Mouse (Mus musculus) neutrophil, adult 59 days (primary cell): ENCODE data around the gene Cep250. TPM values are rescaled to one million over a fixed set of nuclear protein-coding genes. Genes with fewer than 3 reads are reported as not detected.

Experiments
- total RNA-seq, 2 experiments: library from RNA; stranded (reverse); gene quantifications; 1 replicate in 1 of 2; 2 replicates in 1 of 2; pipeline ENCODE4 v1.2.4; 2023

Gene Cep250
- 10 to 100 TPM; 56.6 to 70.4 TPM for total RNA-seq

DNA sequence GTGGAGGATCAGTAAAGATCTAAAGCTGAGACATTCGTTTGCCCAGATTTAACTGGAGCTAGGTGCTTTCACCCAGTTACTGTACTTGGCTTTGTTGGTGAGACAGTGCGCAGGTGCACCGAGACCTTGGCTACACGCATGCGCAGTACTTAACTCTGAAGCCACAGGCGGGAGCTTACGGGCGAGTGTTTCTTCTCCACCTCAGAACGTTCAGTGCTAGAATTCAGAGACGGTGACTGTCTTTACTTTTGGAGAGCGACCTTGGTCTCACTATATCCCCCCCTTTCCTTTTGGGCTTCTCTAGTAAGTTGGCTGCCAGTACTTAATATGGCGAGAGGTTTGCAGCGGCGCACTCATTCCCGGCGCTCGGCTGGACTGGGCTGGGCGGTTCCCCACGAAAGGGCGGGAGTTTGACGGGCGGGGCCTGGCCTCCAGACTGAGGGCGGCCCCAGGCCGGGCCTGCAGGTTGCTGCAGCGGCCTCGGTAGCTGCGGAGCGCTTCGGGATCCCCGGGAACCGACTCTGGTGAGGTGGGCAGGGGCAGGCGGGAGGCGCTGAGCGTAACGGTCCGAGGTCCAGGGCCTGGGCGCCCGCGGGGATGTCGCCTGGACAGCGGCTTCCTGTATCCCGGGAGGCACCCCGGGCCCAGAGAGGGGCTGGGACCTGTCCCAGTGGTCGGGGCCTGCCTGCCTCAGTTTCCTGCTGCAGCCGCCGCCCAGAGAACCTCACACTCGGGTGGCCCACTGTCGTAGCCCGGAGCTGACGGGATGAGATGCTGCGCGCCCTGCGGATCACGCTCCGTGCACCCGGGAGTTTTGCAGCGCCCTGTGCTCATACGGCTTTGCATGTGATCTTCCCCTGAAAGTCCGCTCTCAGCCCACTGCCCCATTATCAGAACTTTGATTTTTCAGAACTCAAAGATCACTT lies at the start of gene Cep250:
Gene Cep250 (plus strand): TSS at position 325 of the 926 bp plus-strand sequence.

DNA sequence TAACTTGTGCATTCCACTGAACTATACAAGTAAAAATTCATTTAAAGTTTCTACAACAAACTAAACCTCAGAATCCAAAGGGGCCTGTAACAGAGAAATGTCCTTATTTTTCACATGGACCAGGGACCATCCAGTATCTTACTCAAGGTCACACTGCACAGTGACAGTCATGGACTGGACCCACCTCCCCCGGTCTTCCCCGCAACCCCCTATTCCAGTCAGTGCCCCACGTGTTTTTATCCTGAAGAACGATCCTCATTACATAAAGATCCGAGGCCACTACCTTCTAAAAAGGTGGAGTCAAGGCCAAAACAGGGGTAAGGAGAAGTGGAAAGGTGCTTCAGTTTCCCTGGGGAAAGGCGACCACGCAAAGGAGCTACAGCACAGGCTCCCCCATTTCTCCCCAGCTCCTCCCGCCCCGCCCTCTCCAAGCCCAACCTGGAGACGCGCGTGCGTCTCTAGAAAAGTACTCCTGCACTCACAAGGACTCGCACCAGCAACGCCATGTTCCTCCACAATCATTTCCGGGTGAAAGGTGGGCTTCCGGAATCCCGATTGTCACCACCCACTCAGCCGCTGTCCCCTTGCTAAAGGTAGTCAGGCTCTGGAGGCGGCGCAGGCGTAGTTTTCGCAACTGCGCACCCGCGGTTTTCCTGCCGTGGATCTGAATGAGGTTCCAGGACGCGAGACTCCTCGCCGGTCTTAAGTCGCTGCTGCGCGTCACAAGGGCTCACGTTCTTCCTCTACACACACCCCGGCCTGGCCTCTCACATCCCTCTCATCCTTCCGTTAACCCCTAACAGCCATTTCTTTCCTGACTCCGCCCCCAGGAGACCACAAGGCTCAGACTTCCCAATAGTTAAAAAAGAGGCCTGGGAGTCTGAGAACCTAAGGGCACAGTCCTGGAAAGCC lies 26.5 kb upstream of the Cep250 start, which contains the start of gene Uqcc1:
Gene Uqcc1 (minus strand): TSS at position 780 of the 912 bp plus-strand sequence.

DNA sequence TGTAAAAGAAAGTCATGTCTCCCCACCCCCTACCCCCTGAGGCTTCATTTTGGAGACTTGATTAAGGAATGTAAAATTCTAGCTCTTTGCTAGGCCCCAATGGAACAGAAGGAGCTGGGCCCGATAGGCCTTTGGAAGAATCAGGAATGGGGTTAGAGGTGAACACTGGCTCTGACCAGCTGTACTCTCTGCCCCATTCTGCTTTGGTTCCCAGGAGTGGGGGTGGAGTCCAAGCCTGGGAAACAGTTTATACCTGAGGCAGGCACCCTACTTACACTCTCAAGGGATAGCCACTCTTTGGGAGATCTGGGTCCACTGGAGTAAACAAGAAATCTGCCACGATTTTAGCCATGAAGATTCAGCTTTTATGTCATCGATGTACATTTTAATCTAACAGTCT lies 15.6 kb upstream of the Cep250 start, which contains the start of gene Gm15557:
Gene Gm15557 (plus strand): TSS at position 48 of the 400 bp plus-strand sequence.

DNA sequence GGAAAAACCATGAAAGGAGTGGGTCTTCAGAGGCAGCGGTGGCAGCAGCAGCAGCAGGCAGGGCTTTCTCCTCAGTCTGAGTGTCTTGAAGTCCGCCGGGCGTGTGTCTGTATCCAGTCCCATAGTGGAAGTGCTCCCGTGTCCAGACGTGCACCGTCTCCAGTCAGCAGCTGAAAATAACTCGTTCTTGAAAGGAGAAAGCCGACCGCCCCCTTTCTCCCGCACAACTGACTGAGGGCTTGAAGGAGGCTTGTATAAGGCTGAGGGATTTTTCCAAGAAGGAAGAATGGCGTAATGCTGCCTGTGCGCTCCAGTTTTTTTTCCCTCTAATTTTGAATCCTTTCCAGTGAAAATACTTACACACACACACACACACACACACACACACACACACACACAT lies 11.1 kb upstream of the Cep250 start, which contains the start of gene Gdf5:
Gene Gdf5 (minus strand): TSS at position 244 of the 400 bp plus-strand sequence.

DNA sequence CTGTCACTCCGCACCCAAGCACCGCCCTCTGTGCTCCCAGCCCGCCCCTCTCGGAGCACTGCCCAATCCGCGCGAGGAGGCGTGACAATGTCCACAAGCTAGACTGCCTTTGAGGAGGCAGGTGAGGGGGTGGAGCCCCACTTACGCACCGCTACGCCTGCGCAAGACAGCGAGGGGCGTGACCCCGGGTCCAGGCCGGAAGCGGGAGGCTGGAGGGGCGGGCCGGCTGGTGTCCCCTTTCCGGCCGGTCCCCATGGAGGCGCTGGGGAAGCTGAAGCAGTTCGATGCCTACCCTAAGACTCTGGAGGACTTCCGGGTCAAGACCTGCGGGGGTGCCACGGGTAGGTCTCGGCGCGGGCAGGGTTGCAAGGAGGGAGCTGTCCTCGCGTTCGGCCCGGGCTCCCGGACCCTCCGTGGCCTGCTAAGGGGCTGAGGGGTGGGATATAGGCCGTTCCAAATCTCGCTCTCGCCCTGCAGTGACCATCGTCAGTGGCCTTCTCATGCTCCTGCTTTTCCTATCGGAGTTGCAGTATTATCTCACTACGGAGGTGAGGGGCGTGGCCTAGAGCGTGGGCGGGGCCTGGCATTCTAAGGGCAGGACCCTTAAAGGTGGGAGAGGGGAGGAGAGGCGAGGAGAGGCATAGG lies 51.8 kb downstream of the Cep250 start, which contains the start of the genes 6430550D23Rik and Ergic3:
Gene 6430550D23Rik (minus strand): TSS at position 90 of the 645 bp plus-strand sequence.
Gene Ergic3 (plus strand): TSS at position 158 of the 645 bp plus-strand sequence.

Other genes starting within 250 kb of the Cep250 start
- gene Edem2, start 227.0 kb upstream of the Cep250 start, total RNA-seq, result 10 to 100 TPM; 38.4 to 39.7 TPM
- gene Gm17581, start 220.6 kb upstream of the Cep250 start, total RNA-seq, result not detected
- not detected for gene Procr, start 205.3 kb upstream of the Cep250 start, total RNA-seq
- not detected for gene Mmp24, start 181.1 kb upstream of the Cep250 start, total RNA-seq
- 1 to 10 TPM; 8.1 to 8.5 TPM for gene BC029722, start 137.0 kb upstream of the Cep250 start, total RNA-seq
- gene Eif6, start 129.5 kb upstream of the Cep250 start, total RNA-seq, result 10 to 100 TPM; 83.0 to 91.9 TPM
- gene Fam83c, start 121.6 kb upstream of the Cep250 start, total RNA-seq, result not detected
- gene Uqcc1, start 26.1 kb upstream of the Cep250 start, total RNA-seq, result 10 to 100 TPM; 11.3 to 12.6 TPM
- not detected for gene Gm15557, start 15.7 kb upstream of the Cep250 start, total RNA-seq
- not detected for gene Gdf5, start 11.1 kb upstream of the Cep250 start, total RNA-seq
- gene 6430550D23Rik, start 51.5 kb downstream of the Cep250 start, total RNA-seq, result under 1 TPM; 0.20 to 0.40 TPM
- gene Ergic3, start 51.6 kb downstream of the Cep250 start, total RNA-seq, result 10 to 100 TPM; 64.3 to 65.9 TPM
- not detected for gene Fer1l4, start 96.5 kb downstream of the Cep250 start, total RNA-seq
- 1 to 10 TPM; 1.1 to 1.3 TPM for gene Spag4, start 108.7 kb downstream of the Cep250 start, total RNA-seq
- gene Cpne1, start 155.5 kb downstream of the Cep250 start, total RNA-seq, result 10 to 100 TPM; 80.8 to 84.7 TPM
- gene Rbm12, start 155.5 kb downstream of the Cep250 start, total RNA-seq, result 10 to 100 TPM; 27.6 to 30.1 TPM
- gene Gm28036, start 170.6 kb downstream of the Cep250 start, total RNA-seq, result 10 to 100 TPM in 1 of 2 experiments, 1 to 10 TPM in 1; 9.9 to 13.4 TPM
- gene Romo1, start 187.6 kb downstream of the Cep250 start, total RNA-seq, result 10 to 100 TPM; 51.6 to 55.7 TPM
- 10 to 100 TPM; 15.4 to 16.6 TPM for gene Nfs1, start 187.7 kb downstream of the Cep250 start, total RNA-seq
- gene Rbm39, start 223.8 kb downstream of the Cep250 start, total RNA-seq, result 1,000 to 10,000 TPM; 1,069 to 1,095 TPM
- 10 to 100 TPM; 20.3 to 30.4 TPM for gene Phf20, start 240.0 kb downstream of the Cep250 start, total RNA-seq